Mouse (Mus musculus): ENCODE measurements around the gene Pacs1.
"Not testable (repeated sequence)": the region's sequence is repeated elsewhere in the genome, so short reads cannot be mapped to it uniquely, and the experiment has no call there.

The Pacs1 gene

GRCm38 (mm10) chr19:5095887-5096474, 176.9 kb downstream of the Pacs1 start:
- DNase-seq (ENCODE audit: low read depth): no peak

GRCm38 (mm10) chr19:5094746-5095417, 178.0 kb downstream of the Pacs1 start:
- DNase-seq (ENCODE audit: low read depth): no peak

GRCm38 (mm10) chr19:5094243-5094632, 178.7 kb downstream of the Pacs1 start:
- DNase-seq (ENCODE audit: low read depth): peak; percentile 90

GRCm38 (mm10) chr19:5093481-5094242, 179.3 kb downstream of the Pacs1 start:
- no peak for DNase-seq (ENCODE audit: low read depth)

DNA sequence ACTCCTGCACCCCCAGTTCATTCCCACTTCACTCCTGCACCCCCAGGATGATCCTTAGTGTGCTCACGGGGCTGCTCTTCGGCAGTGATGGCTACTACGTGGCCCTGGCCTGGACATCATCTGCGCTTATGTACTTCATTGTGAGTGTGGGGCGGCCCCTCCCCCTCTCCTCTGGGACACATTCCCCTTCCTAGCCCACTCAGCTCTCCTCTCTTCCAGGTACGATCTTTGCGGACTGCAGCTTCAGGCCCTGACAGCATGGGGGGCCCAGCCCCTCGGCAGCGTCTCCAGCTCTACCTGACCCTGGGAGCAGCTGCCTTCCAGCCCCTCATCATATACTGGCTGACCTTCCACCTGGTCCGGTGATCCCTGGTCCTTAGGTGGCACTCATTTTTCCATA, 180.8 kb downstream of the Pacs1 start:
- no peak for DNase-seq (ENCODE audit: low read depth)

DNA sequence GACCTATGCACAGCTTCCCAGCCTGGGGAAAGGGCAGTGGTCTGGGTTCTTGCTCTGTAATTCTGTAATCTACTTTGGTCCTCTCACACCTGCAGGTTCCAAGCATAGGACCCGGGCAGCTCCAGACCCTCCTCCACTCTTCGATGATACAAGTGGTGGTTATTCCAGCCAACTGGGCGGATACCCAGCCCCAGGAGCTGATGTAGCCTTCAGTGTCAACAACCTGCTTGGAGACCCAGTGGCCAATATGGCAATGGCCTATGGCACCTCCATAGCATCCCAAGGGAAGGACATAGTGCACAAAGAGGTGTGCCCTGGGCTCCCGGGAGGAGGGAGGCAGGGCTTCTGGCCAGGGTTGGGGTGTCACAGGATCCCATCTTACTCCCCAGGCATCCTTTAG, 183.6 kb downstream of the Pacs1 start:
- DNase-seq (ENCODE audit: low read depth): no peak

DNA sequence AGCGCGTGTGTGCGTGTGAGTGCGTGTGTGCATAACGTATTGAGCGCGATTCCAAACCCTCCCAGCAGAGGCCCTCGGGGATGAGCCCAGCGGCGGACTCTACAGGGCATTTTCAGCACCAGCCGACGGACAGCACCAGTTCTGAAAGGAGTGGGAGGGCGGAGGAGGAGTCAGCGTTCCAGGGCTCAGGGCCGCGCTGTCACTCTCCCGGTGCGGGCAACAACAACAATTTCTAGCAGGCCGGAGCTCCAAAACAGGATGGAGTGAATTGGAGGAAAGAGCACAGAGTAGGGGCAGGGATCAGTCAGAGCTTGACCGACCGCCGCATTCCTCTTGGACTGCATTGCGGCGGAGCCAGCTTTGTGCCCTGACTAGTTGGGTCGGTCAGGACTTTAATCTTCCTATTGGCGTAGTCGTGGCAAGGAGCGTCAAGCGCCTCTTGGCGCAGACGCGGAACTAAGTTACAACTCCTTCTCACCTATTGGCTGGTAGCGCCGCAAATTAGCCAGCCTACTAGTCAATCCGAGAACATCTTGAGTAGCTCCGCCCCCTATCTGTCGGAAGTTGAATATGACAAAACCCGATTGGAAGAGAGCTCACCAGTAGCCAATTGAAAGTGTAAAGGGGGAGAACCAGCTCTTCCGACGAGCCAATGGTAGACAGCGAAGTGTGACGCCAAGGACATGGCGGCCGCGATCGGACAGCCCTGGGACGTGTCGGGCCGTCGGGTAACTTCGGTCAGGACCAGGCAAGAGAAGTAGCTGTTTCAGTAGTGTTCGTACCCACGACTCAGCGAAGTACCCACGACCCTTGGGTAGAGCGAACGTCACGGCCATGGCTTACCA, 184.8 kb downstream of the Pacs1 start, which contains the start of gene Yif1a:
TSS of gene Yif1a (plus strand) at position 655 of the 845 bp plus-strand sequence.
- peak; percentile 98 for DNase-seq (ENCODE audit: low read depth)

- DNase-seq (ENCODE audit: low read depth): not testable (repeated sequence)
These were observed 186.4 kb downstream of the Pacs1 start for GRCm38 (mm10) chr19:5086533-5086932.

GRCm38 (mm10) chr19:5085145-5085863, 187.6 kb downstream of the Pacs1 start, which contains the start of gene Tmem151a:
Gene Tmem151a, minus strand, starts transcription at chr19:5085531.
- DNase-seq (ENCODE audit: low read depth): no peak

DNA sequence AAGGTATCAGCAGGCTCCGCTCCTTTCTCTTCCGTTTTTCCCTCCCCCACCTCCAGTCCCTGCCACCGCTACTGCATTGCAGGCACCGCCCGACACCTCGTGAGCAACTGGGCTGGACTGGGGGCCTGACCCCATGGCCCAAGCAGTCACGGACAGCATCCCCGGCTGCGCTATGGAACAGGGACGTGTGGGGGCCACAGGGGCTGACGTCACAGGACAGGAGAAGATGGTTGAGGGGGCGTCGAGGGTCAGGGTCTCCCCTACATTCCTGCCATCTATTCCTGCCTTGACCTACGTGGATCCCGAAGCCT, 188.1 kb downstream of the Pacs1 start:
- no peak for DNase-seq (ENCODE audit: low read depth)

GRCm38 (mm10) chr19:5083961-5084833, 188.7 kb downstream of the Pacs1 start:
- no peak for DNase-seq (ENCODE audit: low read depth)
